Mouse (Mus musculus) adipocyte (in vitro differentiated cells): ENCODE measurements at regions not wholly inside any gene's neighbourhood (a gene's known extent, or its start where the extent isn't known, plus 50 kb on each side); places are given as distances from the start of the nearest gene placed in this dataset.

Experiments used
- DNase-seq: peaks from one replicate; pipeline ENCODE4 v3.0.0-alpha.2; 2016; ENCODE audit warnings: low spot score

- DNase-seq: no peak
Observed at GRCm38 (mm10) chr3:41857446-41857845, 115.0 kb downstream of the D3Ertd751e start.

- no peak for DNase-seq
Observed at GRCm38 (mm10) chr3:41862674-41863073, 120.3 kb downstream of the D3Ertd751e start.

DNA sequence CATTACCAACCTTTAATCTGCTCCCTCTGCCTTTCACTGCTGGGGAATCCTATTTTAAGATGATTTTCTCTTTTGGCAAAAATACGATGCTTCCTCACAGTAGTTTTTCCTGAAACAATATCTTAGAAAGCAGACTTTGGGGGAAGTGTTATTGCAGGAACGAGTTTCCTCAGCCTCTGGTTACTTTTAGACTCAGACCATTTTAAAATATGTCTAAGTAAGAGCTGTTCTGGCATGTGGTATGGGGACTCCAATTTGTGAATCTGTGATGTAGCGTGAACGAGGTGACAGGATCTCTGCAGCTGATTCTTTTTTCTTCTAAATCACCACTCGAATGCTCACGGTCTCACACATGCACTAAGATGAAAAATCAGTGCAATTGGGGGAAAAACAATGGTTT, 166.5 kb downstream of the D3Ertd751e start:
- no peak for DNase-seq

DNA sequence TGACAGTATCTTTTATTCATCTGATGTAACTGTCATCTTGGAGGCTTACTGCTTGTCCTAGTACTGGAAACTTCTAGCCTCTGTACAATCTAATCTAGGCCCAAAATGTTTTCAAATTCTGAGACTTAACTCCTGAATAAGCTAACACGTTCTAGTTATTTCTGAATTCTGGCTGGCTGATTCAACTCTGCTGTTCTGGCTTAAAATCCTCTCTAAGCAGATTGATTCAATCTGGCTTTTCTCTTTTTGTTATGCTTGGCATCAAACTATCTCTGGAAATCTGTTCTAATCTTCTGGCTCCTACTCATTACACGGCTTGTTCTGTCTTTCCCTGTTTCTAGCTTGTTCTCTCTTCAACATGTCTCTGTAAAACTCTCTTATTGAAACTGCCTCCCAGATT, 170.8 kb downstream of the D3Ertd751e start:
- DNase-seq: no peak

DNA sequence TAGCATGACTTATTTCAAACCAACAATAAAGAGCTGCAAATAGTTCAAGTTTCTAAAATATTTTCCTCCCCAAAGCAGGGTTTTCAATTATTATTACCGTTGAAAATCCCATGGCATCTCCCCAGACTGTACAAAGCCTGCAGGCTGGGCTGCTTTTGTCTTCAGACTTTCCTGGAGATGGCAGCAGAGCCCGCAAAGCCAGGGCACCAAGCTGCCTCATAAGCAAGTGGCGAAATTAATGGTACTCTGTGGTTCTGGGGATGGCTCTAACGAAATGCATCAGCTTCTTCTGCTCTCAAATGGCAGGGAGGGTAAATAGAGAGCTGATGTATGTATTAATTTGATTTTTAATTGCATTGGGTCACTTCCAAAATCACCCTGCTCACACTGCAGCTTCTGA, 197.4 kb downstream of the D3Ertd751e start:
- no peak for DNase-seq

GRCm38 (mm10) chr3:41942964-41943363, 200.6 kb downstream of the D3Ertd751e start:
- no peak for DNase-seq

DNA sequence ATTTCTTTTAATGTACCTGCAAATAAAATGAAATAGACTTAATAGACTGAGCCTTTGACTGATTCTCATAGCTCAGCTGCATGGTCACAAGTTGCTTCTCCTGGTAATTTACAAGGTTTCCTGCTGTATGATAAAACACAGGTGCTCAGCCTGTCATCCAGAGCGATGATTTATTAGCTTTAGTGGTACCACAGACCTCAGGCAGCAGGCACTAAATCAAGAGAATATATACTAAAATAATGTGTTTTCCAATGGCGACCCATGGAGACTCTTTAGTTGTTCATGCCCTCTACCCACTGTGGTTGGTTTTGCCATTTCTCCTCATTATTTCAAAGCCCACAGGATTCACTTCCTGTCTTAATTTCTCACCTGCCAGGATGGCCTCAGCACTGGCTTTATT, 207.0 kb downstream of the D3Ertd751e start:
- DNase-seq: no peak

DNA sequence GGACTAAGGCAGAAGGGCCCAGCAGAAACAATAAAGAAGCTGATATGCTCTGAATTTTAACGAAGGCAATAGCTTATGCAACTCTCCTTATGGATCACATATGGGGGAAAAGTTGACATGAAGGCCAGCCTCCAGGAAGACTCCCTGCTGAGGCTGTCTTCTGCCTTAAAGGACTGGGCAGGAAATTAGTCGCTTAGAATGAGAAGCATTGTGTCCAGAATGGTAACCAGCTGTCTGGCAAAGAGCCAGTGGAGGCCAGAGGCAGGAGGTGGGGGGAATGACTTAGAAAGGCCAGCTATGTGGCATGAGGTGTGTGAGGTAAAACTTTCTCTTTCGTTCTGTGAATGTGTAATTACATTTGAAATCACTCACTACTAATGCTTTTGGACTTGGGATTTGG, 215.0 kb downstream of the D3Ertd751e start:
- no peak for DNase-seq

DNA sequence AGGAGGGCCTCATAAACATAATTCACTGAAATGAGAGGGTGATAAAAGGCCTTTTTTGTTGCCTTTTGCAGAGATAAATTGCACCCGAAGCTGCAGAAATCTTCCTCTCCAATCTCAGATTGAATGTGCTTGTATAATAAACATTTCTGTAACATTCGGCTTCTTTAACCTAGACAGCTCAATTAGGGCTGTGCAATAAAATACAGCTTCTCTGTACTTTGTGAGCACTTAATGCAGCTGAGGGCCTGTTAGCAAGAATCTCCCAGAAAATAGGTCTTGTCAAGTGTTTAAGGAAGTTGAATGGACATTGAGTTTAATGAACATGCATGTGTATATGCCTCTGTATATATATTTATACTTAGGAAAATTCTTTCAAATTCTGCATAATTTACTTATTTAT, 217.8 kb downstream of the D3Ertd751e start:
- no peak for DNase-seq

- DNase-seq: no peak
Observed at GRCm38 (mm10) chr3:41962923-41963322, 220.5 kb downstream of the D3Ertd751e start.

GRCm38 (mm10) chr3:42006672-42007265, 264.4 kb downstream of the D3Ertd751e start:
- no peak for DNase-seq

DNA sequence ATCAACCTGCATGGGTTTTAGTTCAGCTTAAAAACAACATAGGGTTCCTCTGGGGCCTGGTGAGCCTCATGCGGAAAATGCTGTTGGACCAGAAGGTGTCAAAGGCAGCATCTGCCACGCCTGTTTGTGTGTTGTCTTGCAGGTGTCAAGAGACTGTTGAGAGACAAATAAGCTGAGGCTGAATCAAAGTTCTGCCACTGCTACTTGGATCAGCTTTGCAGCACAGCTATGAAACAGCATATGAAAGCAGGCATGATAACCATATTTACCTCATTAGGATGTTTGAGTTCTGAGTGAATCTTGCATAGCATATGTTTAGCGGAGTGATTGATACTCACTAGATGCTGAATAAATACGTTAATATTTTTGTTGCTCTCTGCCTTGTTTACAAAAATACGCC, 280.8 kb downstream of the D3Ertd751e start:
- DNase-seq: no peak

GRCm38 (mm10) chr3:42039632-42040031, 297.2 kb downstream of the D3Ertd751e start:
- DNase-seq: no peak

GRCm38 (mm10) chr3:42040270-42040812, 297.9 kb downstream of the D3Ertd751e start:
- no peak for DNase-seq

DNA sequence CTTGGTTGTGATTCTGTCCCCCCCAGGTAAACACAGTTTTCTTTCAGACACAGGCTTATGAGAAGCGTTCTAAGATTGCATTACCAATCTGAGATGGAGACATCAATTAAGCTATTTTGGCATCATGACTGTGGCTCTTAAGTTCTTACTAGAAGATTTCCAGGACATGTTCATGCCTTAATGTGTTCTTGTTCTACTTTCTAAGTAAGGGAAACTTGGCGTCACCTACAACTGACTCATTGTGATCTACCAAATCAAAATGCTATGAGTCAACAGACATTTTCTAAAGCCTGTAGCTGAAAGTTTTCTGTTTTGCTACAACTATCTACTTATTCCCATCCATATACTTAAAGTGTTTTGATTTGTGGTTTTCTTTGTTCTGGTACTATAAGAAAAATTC, 298.5 kb downstream of the D3Ertd751e start:
- DNase-seq: no peak

GRCm38 (mm10) chr3:42057286-42057868, 315.0 kb downstream of the D3Ertd751e start:
- no peak for DNase-seq

GRCm38 (mm10) chr3:42065093-42065935, 322.9 kb downstream of the D3Ertd751e start:
- no peak for DNase-seq

- no peak for DNase-seq
Observed at GRCm38 (mm10) chr3:42065962-42066361, 323.6 kb downstream of the D3Ertd751e start.

DNA sequence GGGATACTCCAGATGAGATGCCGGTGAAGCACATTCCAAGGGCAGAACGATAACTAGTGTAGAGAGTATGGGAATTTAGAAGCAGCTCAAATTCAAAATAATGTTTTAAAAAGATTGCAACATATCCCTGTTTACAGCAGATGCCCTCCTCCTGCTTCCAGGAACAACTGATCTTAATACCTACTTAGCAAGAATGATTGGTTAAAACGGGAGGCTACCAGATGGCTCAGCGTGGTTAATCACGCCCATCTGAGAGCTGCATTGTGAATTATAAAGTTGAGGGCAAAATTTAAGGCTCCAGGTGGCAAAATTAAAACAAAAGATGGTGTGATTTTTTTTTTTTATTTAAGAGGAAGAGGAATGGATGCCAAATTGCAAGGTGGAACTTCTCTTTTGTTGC, 324.6 kb downstream of the D3Ertd751e start:
- DNase-seq: no peak

DNA sequence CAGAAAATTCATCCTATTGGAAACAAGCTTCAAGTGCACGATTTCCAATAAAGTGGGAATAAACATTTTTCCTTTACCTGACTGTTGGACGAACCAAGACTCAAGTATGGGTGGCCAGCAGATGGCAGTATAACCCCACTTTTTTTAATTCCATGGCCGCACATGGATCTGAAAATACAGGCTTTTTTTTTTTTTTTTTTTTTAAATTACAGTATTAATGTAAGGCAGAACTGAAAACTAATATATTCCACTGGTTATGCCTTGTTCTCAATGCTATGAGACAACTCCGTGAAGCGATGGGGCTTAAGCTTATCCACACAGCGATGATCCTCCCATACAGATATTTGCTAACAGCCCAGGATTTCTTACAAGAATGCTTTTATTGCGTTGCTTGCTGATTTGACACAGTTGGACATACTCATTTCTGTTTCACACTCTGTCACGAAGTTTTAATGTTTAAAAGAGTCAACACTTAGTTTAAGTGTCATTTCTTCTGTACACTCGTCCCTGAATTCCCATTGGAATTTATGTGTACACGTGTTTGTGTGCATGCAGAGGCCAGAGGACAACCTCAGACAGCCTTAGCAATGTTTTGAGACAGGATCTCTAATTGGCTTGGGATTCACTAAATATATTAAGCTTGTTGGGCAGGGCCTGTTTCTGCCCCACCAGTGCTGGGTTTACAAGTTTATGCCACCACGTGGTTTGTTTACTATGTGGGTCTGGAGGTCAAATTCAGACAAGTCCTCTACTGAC, 332.3 kb downstream of the D3Ertd751e start:
- DNase-seq: peak; percentile 79

GRCm38 (mm10) chr3:42110976-42111847, 368.8 kb downstream of the D3Ertd751e start:
- DNase-seq: peak; percentile 61
